Mouse (Mus musculus): ENCODE results near the gene Ctnnd2.

Gene Ctnnd2

DNA sequence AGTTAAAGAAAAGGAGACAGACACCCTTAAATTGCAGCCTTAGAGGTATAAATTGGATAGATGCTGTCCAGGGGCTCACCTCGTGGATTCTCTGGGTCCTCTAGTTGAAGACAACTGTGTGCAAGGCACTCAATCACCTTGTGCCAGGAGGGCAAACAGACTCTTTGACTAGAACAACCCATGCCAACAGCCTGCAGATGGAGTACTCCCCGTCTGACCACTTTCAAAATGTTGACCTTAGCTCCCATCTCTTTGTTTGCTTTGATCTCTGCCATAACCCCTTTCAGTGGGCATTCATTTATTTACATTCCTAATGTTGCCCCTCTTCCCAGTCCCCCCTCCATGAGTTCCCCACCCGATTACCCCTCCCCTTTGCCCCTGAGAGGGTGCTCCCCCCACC is 891.3 kb downstream of the Ctnnd2 start:
- intact Hi-C loops (cut with DNase I): no loop called here

DNA sequence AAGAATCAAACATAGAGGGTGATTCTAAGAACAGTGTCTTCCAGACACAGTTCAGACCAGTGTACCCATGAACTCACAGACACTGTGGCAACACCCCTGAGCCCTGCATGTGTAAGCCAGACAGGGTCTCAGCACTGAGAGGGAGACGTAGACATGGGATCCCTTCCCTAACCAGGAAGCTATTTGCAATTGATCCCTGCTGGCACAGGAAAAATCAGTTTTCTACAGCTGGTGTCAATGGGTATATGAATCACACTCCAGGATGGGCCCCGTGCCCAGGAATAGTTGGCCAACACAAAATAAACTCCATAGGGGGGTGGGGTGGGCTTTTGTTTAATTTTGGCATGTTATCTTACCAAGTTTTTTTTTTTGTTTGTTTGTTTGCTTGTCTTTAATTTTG is 895.7 kb downstream of the Ctnnd2 start:
- intact Hi-C loops (cut with DNase I): no loop called here

DNA sequence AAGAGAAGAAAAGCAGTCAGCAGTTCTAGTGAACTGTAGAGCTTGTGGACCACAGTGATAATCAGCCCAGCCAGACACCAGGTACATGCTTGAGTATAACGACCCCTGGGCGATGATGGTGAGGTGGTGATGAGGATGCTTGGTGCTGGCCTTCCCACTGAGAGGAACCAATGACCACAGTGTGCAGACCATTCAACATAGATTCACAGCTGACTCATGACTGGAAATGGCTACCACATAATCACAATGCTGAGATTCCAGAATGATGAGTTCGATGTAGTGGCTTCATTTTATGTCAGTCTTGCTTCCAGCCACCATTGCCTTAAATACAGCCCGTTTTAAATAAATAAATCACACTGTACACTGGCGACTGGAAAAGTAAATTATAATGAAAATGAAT is 897.9 kb downstream of the Ctnnd2 start:
- intact Hi-C loops (cut with DNase I): no loop called here
